Mouse (Mus musculus) MEL (cell line): ENCODE measurements around the gene Hoxb4. TPM values are rescaled to one million over a fixed set of nuclear protein-coding genes. Genes with fewer than 3 reads are reported as not detected.

Experiments
- DNase-seq: peaks from one replicate; pipeline ENCODE4 v3.0.0; 2011; ENCODE audit warnings: low read depth, low spot score
- H3K27ac ChIP-seq: 2 replicates; pipeline ENCODE4 v1.5.1; 2012; ENCODE audit warnings: low read depth, mild to moderate bottlenecking, control low read depth, low read length, moderate library complexity; ENCODE audit not compliant: control insufficient read depth
- H3K27me3 ChIP-seq, 2 experiments: fragments of 150-350 bp in 1 of 2; sonication (generic) in 1 of 2; 2 replicates each; pipeline ENCODE4 v1.6.1; 2012; ENCODE audit warnings: low read length in 2 of 2, mild to moderate bottlenecking in 2 of 2, improper control_type of control experiment in 1 of 2, moderate library complexity in 1 of 2; ENCODE audit not compliant: insufficient read depth in 2 of 2, control insufficient read depth in 1 of 2
- H3K36me3 ChIP-seq, 2 experiments: 2 replicates each; pipeline ENCODE4 v1.6.1; 2012 to 2014; ENCODE audit warnings: low read length in 2 of 2, improper control_type of control experiment in 1 of 2, inconsistent platforms in 1 of 2, mild to moderate bottlenecking in 1 of 2; ENCODE audit not compliant: insufficient read depth in 2 of 2, control insufficient read depth in 1 of 2
- H3K4me1 ChIP-seq, 2 experiments: fragments of 150-350 bp in 1 of 2; sonication (generic) in 1 of 2; 2 replicates each; pipeline ENCODE4 v1.6.1; 2012; ENCODE audit warnings: low read length in 2 of 2, improper control_type of control experiment in 1 of 2, mild to moderate bottlenecking in 1 of 2; ENCODE audit not compliant: insufficient read depth in 2 of 2, control insufficient read depth in 1 of 2
- H3K4me3 ChIP-seq, 2 experiments: fragments of 150-350 bp in 1 of 2; sonication (generic) in 1 of 2; 2 replicates each; pipeline ENCODE4 v1.5.1; 2012; ENCODE audit warnings: low read depth in 2 of 2, low read length in 2 of 2, mild to moderate bottlenecking in 2 of 2, moderate library complexity in 2 of 2, control low read depth in 1 of 2, improper control_type of control experiment in 1 of 2; ENCODE audit not compliant: control insufficient read depth in 1 of 2, insufficient read depth in 1 of 2
- H3K79me2 ChIP-seq: 2 replicates; pipeline ENCODE4 v1.6.1; 2012; ENCODE audit warnings: mild to moderate bottlenecking, low read length, moderate library complexity; ENCODE audit not compliant: control insufficient read depth, poor library complexity, insufficient read depth
- H3K9ac ChIP-seq: 2 replicates; pipeline ENCODE4 v1.6.1; 2012; ENCODE audit warnings: low read depth, mild to moderate bottlenecking, control low read depth, low read length, moderate library complexity; ENCODE audit not compliant: control insufficient read depth, poor library complexity, severe bottlenecking
- H3K9me3 ChIP-seq: fragments of 150-350 bp; sonication (generic); replicated peaks from 2 replicates; pipeline ENCODE4 v1.6.1; 2012; ENCODE audit warnings: mild to moderate bottlenecking, low read length, improper control_type of control experiment, moderate library complexity; ENCODE audit not compliant: insufficient read depth
- BHLHE40 ChIP-seq: IDR thresholded peaks from 2 replicates; pipeline ENCODE4 v1.6.1; 2012; ENCODE audit warnings: low read depth, mild to moderate bottlenecking, inconsistent platforms, low read length, improper control_type of control experiment, borderline replicate concordance
- CHD1 ChIP-seq: IDR thresholded peaks from 2 replicates; pipeline ENCODE4 v1.6.1; 2012; ENCODE audit warnings: low read depth, mild to moderate bottlenecking, inconsistent platforms, low read length, improper control_type of control experiment
- E2F4 ChIP-seq: IDR thresholded peaks from 2 replicates; pipeline ENCODE4 v1.6.1; 2011; ENCODE audit warnings: low read depth, low read length, improper control_type of control experiment, borderline replicate concordance
- EP300 ChIP-seq, 2 experiments: IDR thresholded peaks; 2 replicates each; pipeline ENCODE4 v1.6.1; 2011; ENCODE audit warnings: improper control_type of control experiment in 2 of 2, low read length in 2 of 2, low read depth in 1 of 2, mild to moderate bottlenecking in 1 of 2
- HCFC1 ChIP-seq: IDR thresholded peaks from 2 replicates; pipeline ENCODE4 v1.6.1; 2012; ENCODE audit warnings: low read depth, mild to moderate bottlenecking, inconsistent platforms, low read length, improper control_type of control experiment, moderate library complexity
- MAX ChIP-seq: IDR thresholded peaks from 2 replicates; pipeline ENCODE4 v1.6.1; 2011; ENCODE audit warnings: low read length, improper control_type of control experiment
- MEF2A ChIP-seq: IDR thresholded peaks from 2 replicates; pipeline ENCODE4 v1.6.1; 2014; ENCODE audit warnings: low read depth, mild to moderate bottlenecking, inconsistent platforms, low read length, improper control_type of control experiment; ENCODE audit not compliant: poor library complexity, insufficient replicate concordance, severe bottlenecking; ENCODE audit errors: extremely low read depth
- MXI1 ChIP-seq: IDR thresholded peaks from 2 replicates; pipeline ENCODE4 v1.6.1; 2011; ENCODE audit warnings: mild to moderate bottlenecking, low read depth, low read length, improper control_type of control experiment
- MYB ChIP-seq: IDR thresholded peaks from 2 replicates; pipeline ENCODE4 v1.6.1; 2011; ENCODE audit warnings: mild to moderate bottlenecking, low read depth, low read length, improper control_type of control experiment
- NELFE ChIP-seq: IDR thresholded peaks from 2 replicates; pipeline ENCODE4 v1.6.1; 2011; ENCODE audit warnings: low read depth, low read length, improper control_type of control experiment
- NRF1 ChIP-seq: IDR thresholded peaks from 2 replicates; pipeline ENCODE4 v1.6.1; 2014; ENCODE audit warnings: low read depth, mild to moderate bottlenecking, inconsistent platforms, low read length, improper control_type of control experiment, moderate library complexity; ENCODE audit not compliant: poor library complexity, insufficient read depth, severe bottlenecking
- RAD21 ChIP-seq: IDR thresholded peaks from 2 replicates; pipeline ENCODE4 v1.6.1; 2011; ENCODE audit warnings: mild to moderate bottlenecking, low read depth, low read length, improper control_type of control experiment
- RCOR1 ChIP-seq: IDR thresholded peaks from 2 replicates; pipeline ENCODE4 v1.6.1; 2012; ENCODE audit warnings: low read depth, mild to moderate bottlenecking, inconsistent platforms, low read length, improper control_type of control experiment
- SIN3A ChIP-seq: IDR thresholded peaks from 2 replicates; pipeline ENCODE4 v1.6.1; 2012; ENCODE audit warnings: low read length, improper control_type of control experiment, inconsistent platforms
- TCF12 ChIP-seq: IDR thresholded peaks from 2 replicates; pipeline ENCODE4 v1.6.1; 2014; ENCODE audit warnings: low read depth, mild to moderate bottlenecking, inconsistent platforms, low read length, improper control_type of control experiment, moderate library complexity
- USF1 ChIP-seq: IDR thresholded peaks from 2 replicates; pipeline ENCODE4 v1.6.1; 2014; ENCODE audit warnings: low read depth, mild to moderate bottlenecking, inconsistent platforms, low read length, improper control_type of control experiment, moderate library complexity
- ZC3H11A ChIP-seq: IDR thresholded peaks from 2 replicates; pipeline ENCODE4 v1.6.1; 2012; ENCODE audit warnings: low read depth, mild to moderate bottlenecking, inconsistent platforms, low read length, improper control_type of control experiment
- ZNF384 ChIP-seq: IDR thresholded peaks from 2 replicates; pipeline ENCODE4 v1.6.1; 2012; ENCODE audit warnings: low read depth, mild to moderate bottlenecking, inconsistent platforms, low read length, improper control_type of control experiment
- polyA plus RNA-seq, 2 experiments: library from polyadenylated mRNA; stranded (reverse) in 1 of 2; unstranded in 1 of 2; fragments of >175 nt in 1 of 2; fragments of >200 nt in 1 of 2; gene quantifications; 2 replicates each; pipeline versions ENCODE4 v1.2.1 to v1.2.4; 2012; ENCODE audit warnings: low replicate concordance in 2 of 2, low read depth in 1 of 2; ENCODE audit not compliant: insufficient read length in 2 of 2, insufficient read depth in 1 of 2, missing spikeins in 1 of 2
- total RNA-seq: library from RNA; depleted of rRNA; stranded (reverse); fragments of 300-350 nt; gene quantifications from 2 replicates; pipeline ENCODE4 v1.2.3, GENCODE M21; 2012

The Hoxb4 gene
- total and polyA plus RNA-seq, 3 experiments: not detected

DNA sequence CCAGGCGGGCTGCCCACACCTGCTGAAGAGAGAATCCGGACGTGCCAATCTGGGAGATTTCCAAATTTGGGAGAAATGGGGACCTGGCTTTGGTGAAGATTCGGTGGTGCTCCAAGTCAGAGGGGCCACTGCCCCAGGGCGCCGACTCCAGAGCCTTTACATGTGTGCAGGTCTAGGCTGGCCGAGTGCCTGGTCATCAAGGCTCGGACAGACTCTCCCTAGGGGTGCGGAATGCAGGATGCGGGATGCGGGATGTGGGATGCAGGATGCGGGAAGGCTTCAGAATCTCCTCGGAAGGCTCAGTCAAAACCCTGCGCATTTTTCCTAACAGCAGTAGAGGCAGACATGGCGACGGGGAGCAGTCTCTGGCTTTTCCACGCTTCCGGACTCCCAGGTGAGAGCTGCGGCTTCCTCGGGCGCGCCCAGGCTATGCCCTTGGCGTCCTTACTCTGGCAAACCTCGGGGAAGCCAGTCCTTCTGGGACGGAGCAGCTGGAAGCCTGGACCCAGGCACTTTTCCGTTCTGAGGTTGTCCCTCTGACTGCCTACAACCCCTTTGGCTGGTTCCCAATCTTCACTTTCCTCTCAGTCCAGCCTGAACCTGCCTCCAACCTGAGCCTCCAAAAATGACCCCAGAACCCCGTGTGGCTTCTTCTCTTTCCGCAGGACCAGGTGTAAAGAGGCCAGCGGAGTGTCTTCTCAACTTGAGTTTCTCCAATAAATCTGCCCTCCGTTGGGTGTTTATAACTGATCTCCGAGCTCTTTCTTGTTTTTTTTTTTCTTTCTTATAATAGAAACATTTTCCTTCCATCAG lies 38.4 kb upstream of the Hoxb4 start:
- Histone ChIP-seq H3K9ac (no peak overlapping the region), H3K27ac (no peak overlapping the region)
- no peak for TF ChIP-seq E2F4
- no peak for TF ChIP-seq USF1
- no peak for TF ChIP-seq NELFE
- TF ChIP-seq SIN3A: no peak
- no peak for TF ChIP-seq ZC3H11A
- TF ChIP-seq CHD1: no peak
- TF ChIP-seq RAD21: no peak
- no peak for TF ChIP-seq TCF12
- no peak for TF ChIP-seq RCOR1
- no peak for TF ChIP-seq MYB
- no peak for TF ChIP-seq BHLHE40
- TF ChIP-seq MXI1: no peak
- TF ChIP-seq EP300 (IDR thresholded peaks at IDR 0.05; ENCODE audit: low read depth in 1 of 2, low read length in 2 of 2): no peak
- no peak for TF ChIP-seq MEF2A
- no peak for TF ChIP-seq HCFC1
- TF ChIP-seq MAX: no peak
- TF ChIP-seq NRF1: no peak
- TF ChIP-seq, all 39 proteins: peak for 0
- DNase-seq: no peak
- Histone ChIP-seq H3K4me3 (no peak overlapping the region), H3K36me3 (no peaks in the 10 kb centered on the region), H3K4me1 (no peaks in the 10 kb centered on the region), H3K27me3 (peaks cover 2 to 8% of the 10 kb centered on the region in 2 experiments), H3K79me2 (no peaks in the 10 kb centered on the region), H3K9me3 (no peaks in the 10 kb centered on the region)

DNA sequence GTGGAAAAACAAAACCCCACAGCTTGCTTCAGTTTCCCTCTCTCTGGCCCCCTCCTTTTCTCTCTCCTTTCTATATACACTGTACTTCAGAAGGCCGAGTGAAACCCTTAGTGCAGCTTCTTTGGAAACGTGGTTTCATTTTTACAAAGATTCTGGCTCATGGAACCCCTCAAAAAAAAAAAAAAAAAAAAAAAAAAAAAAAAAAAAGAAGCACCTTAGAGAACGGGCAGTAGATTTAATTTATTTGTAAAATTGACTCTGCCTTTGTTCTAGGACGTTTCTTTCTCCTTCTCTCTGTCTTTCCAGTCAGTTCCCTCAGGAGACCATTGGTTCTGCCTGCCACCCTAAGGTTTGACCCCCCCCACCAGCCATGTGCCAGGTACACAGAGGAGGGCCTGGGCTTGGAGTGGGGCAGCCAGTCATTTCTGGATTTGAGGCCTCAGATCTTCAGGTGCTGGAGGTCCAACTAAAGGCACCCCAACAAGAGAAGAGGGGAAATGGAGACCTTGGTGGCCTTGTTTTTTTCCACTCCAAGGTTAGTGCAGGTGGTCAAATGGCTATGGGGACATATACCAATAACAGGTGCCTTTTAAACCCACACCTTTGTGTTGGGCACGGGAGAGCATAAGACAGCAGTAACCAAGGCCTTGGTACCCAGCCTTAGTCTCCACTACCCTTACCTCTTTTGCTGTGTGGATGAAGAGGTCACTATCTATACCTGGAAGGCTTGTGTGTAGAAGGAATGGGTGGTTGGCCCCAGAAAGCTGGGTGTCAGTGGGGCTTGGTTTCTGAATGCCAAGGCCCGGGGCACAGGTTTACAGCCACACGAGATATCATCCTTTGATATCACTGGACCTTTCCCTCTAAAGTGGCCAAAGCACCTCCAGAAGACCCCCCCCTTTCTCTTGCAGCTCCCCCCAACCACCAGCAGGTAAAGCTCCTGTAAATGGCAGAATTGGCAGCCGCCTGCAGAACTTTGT lies 37.4 kb upstream of the Hoxb4 start:
- Histone ChIP-seq H3K4me1 (no peaks in the 10 kb centered on the region), H3K9me3 (no peaks in the 10 kb centered on the region), H3K4me3 (no peak overlapping the region), H3K27me3 (peaks cover 2 to 8% of the 10 kb centered on the region in 2 experiments), H3K79me2 (no peaks in the 10 kb centered on the region), H3K36me3 (no peaks in the 10 kb centered on the region), H3K9ac (no peak overlapping the region), H3K27ac (no peak overlapping the region)
- TF ChIP-seq HCFC1 (no peak), ZNF384 (peak; percentile 26; the same call in 1 of the 2 replicates)
- no peak for DNase-seq
